Mouse (Mus musculus): ENCODE measurements at regions not wholly inside any gene's neighbourhood (a gene's known extent, or its start where the extent isn't known, plus 50 kb on each side); places are given as distances from the start of the nearest gene placed in this dataset.

DNA sequence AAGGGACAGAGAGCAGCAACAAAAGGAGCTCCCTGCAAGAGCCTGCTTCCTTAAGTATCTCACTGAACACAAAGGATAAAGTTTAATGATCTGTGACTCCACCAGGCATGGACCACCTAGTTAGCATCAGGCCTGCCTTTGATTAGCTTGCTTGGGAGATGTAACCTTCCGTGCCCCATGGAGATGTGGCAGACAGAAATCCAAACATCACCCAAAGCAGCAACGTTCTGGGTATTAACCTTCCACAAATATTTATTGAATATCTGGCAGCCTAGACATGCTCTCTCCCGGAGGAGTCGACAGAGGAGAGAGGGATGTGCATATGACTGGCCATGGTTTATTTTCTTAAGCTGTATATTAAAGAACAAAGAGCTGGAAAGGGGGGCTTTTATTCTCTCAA is 67.6 kb upstream of the Arhgap28 start:
- 9% methylated on average over 4 of the region's 4 CpGs for WGBS
- H3K4me2 ChIP-seq (replicated peaks; ENCODE audit: low read depth), result no peak overlapping the region
- no peaks in the 10 kb centered on the region for H3K36me3 ChIP-seq (ENCODE audit: control insufficient read depth, insufficient read depth, low read length)
- H3K9me3 ChIP-seq (ENCODE audit: control insufficient read depth, low read length), result no peaks in the 10 kb centered on the region
- H3K4me3 ChIP-seq (ENCODE audit: low read depth, low read length), result no peak overlapping the region
- no peak for TF ChIP-seq EP300 (optimal IDR thresholded peaks at IDR 0.05)
- no peak for TF ChIP-seq CTCF (IDR thresholded peaks at IDR 0.05; ENCODE audit: low read depth)
- no peak for DNase-seq (ENCODE audit: low spot score)
- H3K9ac ChIP-seq (ENCODE audit: low read length), result no peak overlapping the region
- H3K27ac ChIP-seq (replicated peaks), result no peak overlapping the region
- no peaks in the 10 kb centered on the region for H3K27me3 ChIP-seq (ENCODE audit: control insufficient read depth, insufficient read depth, low read length)
- peak; percentile 10; the same call in 1 of the 2 replicates for ATAC-seq (ENCODE audit: low FRiP score, low TSS enrichment)
- no peaks in the 10 kb centered on the region for H3K4me1 ChIP-seq (replicated peaks; ENCODE audit: control insufficient read depth, insufficient read depth)

DNA sequence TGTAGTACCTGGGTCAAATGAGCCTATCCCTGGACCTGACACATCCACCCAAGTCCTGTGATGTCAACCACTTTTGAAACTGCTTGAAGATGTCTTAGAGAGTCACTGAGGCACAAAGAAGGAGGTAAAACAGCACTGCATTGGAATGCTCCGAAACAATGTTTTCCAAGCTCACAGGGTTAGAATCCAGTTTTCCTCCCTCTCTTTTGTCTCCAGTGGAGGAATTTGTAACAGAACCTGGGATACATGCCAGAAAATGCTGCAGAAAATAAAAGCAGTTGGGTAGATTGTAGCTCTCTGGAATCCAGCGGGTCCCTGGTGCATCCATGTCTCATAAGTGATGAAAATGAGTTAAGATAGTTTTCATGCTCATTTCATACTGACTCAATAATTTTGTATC is 71.8 kb upstream of the Arhgap28 start:
- Histone ChIP-seq H3K4me2 (replicated peaks; ENCODE audit: low read depth) (no peak overlapping the region), H3K27me3 (ENCODE audit: control insufficient read depth, insufficient read depth, low read length) (no peaks in the 10 kb centered on the region), H3K4me1 (replicated peaks; ENCODE audit: control insufficient read depth, insufficient read depth) (no peaks in the 10 kb centered on the region), H3K36me3 (ENCODE audit: control insufficient read depth, insufficient read depth, low read length) (no peaks in the 10 kb centered on the region), H3K27ac (replicated peaks) (no peak overlapping the region), H3K9ac (ENCODE audit: low read length) (no peak overlapping the region), H3K9me3 (ENCODE audit: control insufficient read depth, low read length) (no peaks in the 10 kb centered on the region), H3K4me3 (ENCODE audit: low read depth, low read length) (no peak overlapping the region)
- 47% methylated on average over 2 of the region's 2 CpGs for WGBS
- TF ChIP-seq EP300 (optimal IDR thresholded peaks at IDR 0.05) (no peak), CTCF (IDR thresholded peaks at IDR 0.05; ENCODE audit: low read depth) (no peak)
- DNase-seq (ENCODE audit: low spot score), result no peak
- ATAC-seq (ENCODE audit: low FRiP score, low TSS enrichment), result no peak

DNA sequence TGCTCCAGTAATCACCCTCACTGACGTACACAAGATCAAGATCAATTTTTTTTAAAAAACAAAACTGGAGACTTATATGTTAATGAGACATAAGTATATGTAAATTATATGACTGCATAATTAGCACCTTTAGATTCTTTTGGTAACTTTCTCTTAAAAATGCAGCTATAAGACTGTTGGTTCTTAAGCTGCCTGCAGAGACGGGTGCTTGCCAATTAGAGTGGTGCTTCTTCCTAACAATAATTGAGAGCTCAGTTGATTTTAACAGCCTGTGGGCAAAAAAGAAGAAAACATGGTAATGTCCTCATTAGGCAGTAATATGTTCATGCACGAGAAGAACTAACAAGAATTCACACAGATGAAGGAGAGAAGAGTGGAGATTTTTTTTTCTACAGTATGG is 74.8 kb upstream of the Arhgap28 start:
- H3K4me3 ChIP-seq (ENCODE audit: low read depth, low read length), result no peak overlapping the region
- DNase-seq (ENCODE audit: low spot score) (no peak), ATAC-seq (ENCODE audit: low FRiP score, low TSS enrichment) (no peak)
- H3K4me1 ChIP-seq (replicated peaks; ENCODE audit: control insufficient read depth, insufficient read depth), result no peaks in the 10 kb centered on the region
- WGBS, result 80% methylated on average over 3 of the region's 3 CpGs
- H3K9me3 ChIP-seq (ENCODE audit: control insufficient read depth, low read length), result no peaks in the 10 kb centered on the region
- no peak for TF ChIP-seq CTCF (IDR thresholded peaks at IDR 0.05; ENCODE audit: low read depth)
- no peak for TF ChIP-seq EP300 (optimal IDR thresholded peaks at IDR 0.05)
- no peaks in the 10 kb centered on the region for H3K36me3 ChIP-seq (ENCODE audit: control insufficient read depth, insufficient read depth, low read length)
- H3K27ac ChIP-seq (replicated peaks), result no peak overlapping the region
- H3K4me2 ChIP-seq (replicated peaks; ENCODE audit: low read depth), result no peak overlapping the region
- H3K9ac ChIP-seq (ENCODE audit: low read length), result no peak overlapping the region
- H3K27me3 ChIP-seq (ENCODE audit: control insufficient read depth, insufficient read depth, low read length), result no peaks in the 10 kb centered on the region

DNA sequence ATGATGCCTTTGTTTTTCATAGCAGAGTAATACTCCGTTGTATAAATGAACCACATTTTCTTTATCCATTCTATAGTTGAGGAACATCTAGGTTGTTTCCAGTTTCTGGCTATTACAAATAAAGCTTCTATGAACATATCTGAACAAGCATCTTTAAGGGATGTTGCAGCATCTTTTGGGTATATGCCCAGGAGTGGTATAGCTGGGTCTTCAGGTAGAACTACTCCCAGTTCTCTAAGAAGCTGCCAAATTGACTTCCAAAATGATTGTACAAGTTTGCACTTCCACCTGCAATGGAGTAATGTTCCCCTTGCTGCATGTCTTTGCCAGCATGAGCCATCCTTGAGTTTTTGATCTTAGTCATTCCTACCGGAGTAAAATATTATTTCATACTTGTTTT is 80.5 kb upstream of the Arhgap28 start:
- ATAC-seq (ENCODE audit: low FRiP score, low TSS enrichment) (no peak), DNase-seq (ENCODE audit: low spot score) (no peak)
- Histone ChIP-seq H3K4me1 (replicated peaks; ENCODE audit: control insufficient read depth, insufficient read depth) (no peaks in the 10 kb centered on the region), H3K27me3 (ENCODE audit: control insufficient read depth, insufficient read depth, low read length) (no peaks in the 10 kb centered on the region), H3K4me2 (replicated peaks; ENCODE audit: low read depth) (no peak overlapping the region), H3K9ac (ENCODE audit: low read length) (no peak overlapping the region), H3K27ac (replicated peaks) (no peak overlapping the region), H3K4me3 (ENCODE audit: low read depth, low read length) (no peak overlapping the region), H3K9me3 (ENCODE audit: control insufficient read depth, low read length) (no peaks in the 10 kb centered on the region), H3K36me3 (ENCODE audit: control insufficient read depth, insufficient read depth, low read length) (no peaks in the 10 kb centered on the region)
- no peak for TF ChIP-seq EP300 (optimal IDR thresholded peaks at IDR 0.05)
- TF ChIP-seq CTCF (IDR thresholded peaks at IDR 0.05; ENCODE audit: low read depth), result no peak
- WGBS, result 88% methylated on average over 2 of the region's 2 CpGs

DNA sequence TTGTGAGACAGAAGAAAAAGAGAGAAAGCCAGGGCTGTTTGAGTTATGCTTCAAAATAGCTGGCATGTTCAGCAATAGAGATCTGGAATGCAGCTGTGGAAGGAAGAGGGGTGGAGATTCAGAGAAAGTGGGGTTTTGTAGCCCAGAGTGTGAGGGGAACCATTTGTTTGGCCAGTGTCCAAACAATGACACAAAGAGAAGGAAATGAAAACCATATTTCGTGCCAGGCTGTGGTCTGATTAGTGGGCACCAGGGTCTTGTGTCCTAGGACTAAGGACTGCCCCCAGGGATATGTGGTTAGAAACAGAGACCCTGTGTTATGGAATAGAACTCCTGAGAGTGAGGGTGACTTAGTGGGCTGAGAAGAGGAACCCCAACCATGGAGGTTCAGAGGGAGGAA is 83.2 kb upstream of the Arhgap28 start:
- no peak for TF ChIP-seq CTCF (IDR thresholded peaks at IDR 0.05; ENCODE audit: low read depth)
- no peak for TF ChIP-seq EP300 (optimal IDR thresholded peaks at IDR 0.05)

DNA sequence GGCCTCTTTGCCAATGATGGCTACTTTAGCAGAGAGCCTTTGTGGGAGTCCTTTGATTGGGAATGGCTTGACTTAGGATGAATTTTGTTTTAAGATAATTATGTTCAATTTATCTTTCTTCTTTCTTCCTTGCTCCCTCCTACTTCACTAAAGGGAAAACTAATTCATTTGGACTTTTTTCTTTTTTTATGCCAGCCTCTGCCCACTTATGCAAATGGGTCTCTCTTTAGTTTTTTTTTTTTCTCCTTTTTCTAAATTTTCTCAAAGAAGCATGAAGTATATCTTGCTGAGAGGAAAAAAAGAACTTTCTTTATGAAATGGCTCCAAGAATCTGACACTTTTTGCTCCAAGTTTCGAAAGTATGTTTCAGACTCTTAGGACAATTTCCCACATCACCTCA is 85.3 kb upstream of the Arhgap28 start:
- no peaks in the 10 kb centered on the region for H3K4me1 ChIP-seq (replicated peaks; ENCODE audit: control insufficient read depth, insufficient read depth)
- no peak overlapping the region for H3K27ac ChIP-seq (replicated peaks)
- no peaks in the 10 kb centered on the region for H3K9me3 ChIP-seq (ENCODE audit: control insufficient read depth, low read length)
- no peak overlapping the region for H3K4me2 ChIP-seq (replicated peaks; ENCODE audit: low read depth)
- H3K4me3 ChIP-seq (ENCODE audit: low read depth, low read length), result no peak overlapping the region
- no peak overlapping the region for H3K9ac ChIP-seq (ENCODE audit: low read length)
- no peaks in the 10 kb centered on the region for H3K27me3 ChIP-seq (ENCODE audit: control insufficient read depth, insufficient read depth, low read length)
- H3K36me3 ChIP-seq (ENCODE audit: control insufficient read depth, insufficient read depth, low read length), result no peaks in the 10 kb centered on the region
- no peak for DNase-seq (ENCODE audit: low spot score)
- no peak for ATAC-seq (ENCODE audit: low FRiP score, low TSS enrichment)
- no peak for TF ChIP-seq EP300 (optimal IDR thresholded peaks at IDR 0.05)
- TF ChIP-seq CTCF (IDR thresholded peaks at IDR 0.05; ENCODE audit: low read depth), result no peak
- WGBS, result 77% methylated on average over 1 of the region's 1 CpGs

More for the DNA sequence above, 83.2 kb upstream of the Arhgap28 start:
- no peak overlapping the region for H3K4me3 ChIP-seq (ENCODE audit: low read depth, low read length)
- no peaks in the 10 kb centered on the region for H3K9me3 ChIP-seq (ENCODE audit: control insufficient read depth, low read length)
- no peaks in the 10 kb centered on the region for H3K27me3 ChIP-seq (ENCODE audit: control insufficient read depth, insufficient read depth, low read length)
- no peaks in the 10 kb centered on the region for H3K36me3 ChIP-seq (ENCODE audit: control insufficient read depth, insufficient read depth, low read length)
- 27% methylated on average over 1 of the region's 1 CpGs for whole genome bisulfite sequencing
- no peak overlapping the region for H3K27ac ChIP-seq (replicated peaks)
- no peak for DNase-seq (ENCODE audit: low spot score)
- no peak for ATAC-seq (ENCODE audit: low FRiP score, low TSS enrichment)
- H3K4me1 ChIP-seq (replicated peaks; ENCODE audit: control insufficient read depth, insufficient read depth), result no peaks in the 10 kb centered on the region
- no peak overlapping the region for H3K9ac ChIP-seq (ENCODE audit: low read length)
- H3K4me2 ChIP-seq (replicated peaks; ENCODE audit: low read depth), result no peak overlapping the region

Data from stomach, postnatal 0 days (tissue).